Mouse (Mus musculus): ENCODE measurements around the gene Phf12. TPM values are rescaled to one million over a fixed set of nuclear protein-coding genes. Genes with fewer than 3 reads are reported as not detected.

Phf12 gene
- polyA plus RNA-seq, 1 experiment from 2014 or later = 13.6 TPM

GRCm38 (mm10) chr11:77975873-77976272, 6.7 kb upstream of the Phf12 start:
- ATAC-seq = no peak
- Histone ChIP-seq H3K36me3 (no peaks in the 10 kb centered on the region), H3K4me2 (no peak overlapping the region), H3K9ac (no peak overlapping the region), H3K4me3 (no peak overlapping the region), H3K27me3 (replicated peaks) (peaks cover 83% of the 10 kb centered on the region), H3K4me1 (peaks cover 8% of the 10 kb centered on the region), H3K27ac (no peak overlapping the region), H3K9me3 (replicated peaks) (no peaks in the 10 kb centered on the region)
- 23% methylated on average over 4 of the region's 4 CpGs for WGBS (ENCODE audit: insufficient replicate concordance)

- Histone ChIP-seq H3K4me2 (no peak overlapping the region), H3K36me3 (no peaks in the 10 kb centered on the region), H3K9me3 (replicated peaks) (no peaks in the 10 kb centered on the region), H3K9ac (no peak overlapping the region), H3K27ac (no peak overlapping the region), H3K4me3 (no peak overlapping the region), H3K4me1 (peaks cover 15% of the 10 kb centered on the region), H3K27me3 (replicated peaks) (peaks cover 61% of the 10 kb centered on the region)
- no peak for ATAC-seq
- WGBS (ENCODE audit: insufficient replicate concordance) = 59% methylated on average over 6 of the region's 6 CpGs
These were observed 4.4 kb upstream of the Phf12 start for GRCm38 (mm10) chr11:77978161-77978560.

GRCm38 (mm10) chr11:77979221-77979809, 3.2 kb upstream of the Phf12 start:
- Histone ChIP-seq H3K27ac (no peak overlapping the region), H3K9me3 (replicated peaks) (no peaks in the 10 kb centered on the region), H3K9ac (no peak overlapping the region), H3K4me1 (peaks cover 15% of the 10 kb centered on the region), H3K36me3 (no peaks in the 10 kb centered on the region), H3K4me3 (no peak overlapping the region), H3K4me2 (no peak overlapping the region), H3K27me3 (replicated peaks) (peaks cover 50% of the 10 kb centered on the region)
- 66% methylated on average over 8 of the region's 8 CpGs for WGBS (ENCODE audit: insufficient replicate concordance)
- ATAC-seq = no peak

GRCm38 (mm10) chr11:77980281-77981204, 2.0 kb upstream of the Phf12 start:
- 27% methylated on average over 11 of the region's 11 CpGs for WGBS (ENCODE audit: insufficient replicate concordance)
- peaks cover 4% of the 10 kb centered on the region for H3K36me3 ChIP-seq
- peaks cover 37% of the 10 kb centered on the region for H3K27me3 ChIP-seq (replicated peaks)
- no peak for ATAC-seq
- peaks cover 23% of the 10 kb centered on the region for H3K4me1 ChIP-seq
- H3K9ac ChIP-seq = no peak overlapping the region
- peak overlapping the region; percentile 100 for H3K4me3 ChIP-seq
- H3K4me2 ChIP-seq = peak overlapping the region; percentile 85
- H3K9me3 ChIP-seq (replicated peaks) = no peaks in the 10 kb centered on the region
- peak overlapping the region; percentile 34; the same call in 1 of the 2 replicates for H3K27ac ChIP-seq

- Histone ChIP-seq H3K9me3 (replicated peaks) (no peaks in the 10 kb centered on the region), H3K27me3 (replicated peaks) (peaks cover 25% of the 10 kb centered on the region), H3K36me3 (peaks cover 17% of the 10 kb centered on the region), H3K4me3 (peak overlapping the region; percentile 100), H3K27ac (peak overlapping the region; percentile 93), H3K4me2 (peak overlapping the region; percentile 85), H3K9ac (peak overlapping the region; percentile 57), H3K4me1 (peaks cover 34% of the 10 kb centered on the region)
- peak; percentile 86 for ATAC-seq
- WGBS (ENCODE audit: insufficient replicate concordance) = under 1% methylated on average over 29 of the region's 29 CpGs
These were observed 729 bp upstream of the Phf12 start for GRCm38 (mm10) chr11:77981609-77982440.

- 2% methylated on average over 23 of the region's 32 CpGs for WGBS (ENCODE audit: insufficient replicate concordance)
- peaks cover 9% of the 10 kb centered on the region for H3K27me3 ChIP-seq (replicated peaks)
- no peak for ATAC-seq
- H3K27ac ChIP-seq = peak overlapping the region; percentile 93
- H3K36me3 ChIP-seq = peaks cover 32% of the 10 kb centered on the region
- no peaks in the 10 kb centered on the region for H3K9me3 ChIP-seq (replicated peaks)
- H3K4me2 ChIP-seq = peak overlapping the region; percentile 85
- peak overlapping the region; percentile 100 for H3K9ac ChIP-seq
- H3K4me1 ChIP-seq = peaks cover 42% of the 10 kb centered on the region
- peak overlapping the region; percentile 100 for H3K4me3 ChIP-seq
These were observed 810 bp downstream of the Phf12 start for GRCm38 (mm10) chr11:77983191-77983936.

GRCm38 (mm10) chr11:77983937-77984835, 1.6 kb downstream of the Phf12 start:
- peak overlapping the region; percentile 100 for H3K4me3 ChIP-seq

GRCm38 (mm10) chr11:77984836-77985231, 2.3 kb downstream of the Phf12 start:
- Histone ChIP-seq H3K9ac (peak overlapping the region; percentile 100), H3K4me3 (peak overlapping the region; percentile 100), H3K4me2 (peak overlapping the region; percentile 85), H3K36me3 (peaks cover 45% of the 10 kb centered on the region), H3K4me1 (peaks cover 42% of the 10 kb centered on the region), H3K27ac (peak overlapping the region; percentile 93), H3K27me3 (replicated peaks) (no peaks in the 10 kb centered on the region), H3K9me3 (replicated peaks) (no peaks in the 10 kb centered on the region)
- 4% methylated on average over 13 of the region's 13 CpGs for WGBS (ENCODE audit: insufficient replicate concordance)
- ATAC-seq = no peak

More at GRCm38 (mm10) chr11:77983937-77984835, 1.6 kb downstream of the Phf12 start:
- 1% methylated on average over 63 of the region's 63 CpGs for WGBS (ENCODE audit: insufficient replicate concordance)
- peaks cover 42% of the 10 kb centered on the region for H3K4me1 ChIP-seq
- H3K27ac ChIP-seq = peak overlapping the region; percentile 93
- no peak; the same call in 1 of the 2 replicates for ATAC-seq
- H3K4me2 ChIP-seq = peak overlapping the region; percentile 85
- no peaks in the 10 kb centered on the region for H3K9me3 ChIP-seq (replicated peaks)
- peaks cover 40% of the 10 kb centered on the region for H3K36me3 ChIP-seq
- peak overlapping the region; percentile 100 for H3K9ac ChIP-seq
- 0 out of 2 replicates have a peak, but pooled peaks cover 3% of the 10 kb centered on the region for H3K27me3 ChIP-seq (replicated peaks)

- ATAC-seq = no peak
- Histone ChIP-seq H3K9ac (peak overlapping the region; percentile 100), H3K36me3 (peaks cover 52% of the 10 kb centered on the region), H3K4me3 (peak overlapping the region; percentile 100), H3K27me3 (replicated peaks) (no peaks in the 10 kb centered on the region), H3K9me3 (replicated peaks) (no peaks in the 10 kb centered on the region), H3K4me1 (peaks cover 36% of the 10 kb centered on the region), H3K4me2 (peak overlapping the region; percentile 85), H3K27ac (no peak overlapping the region)
- WGBS (ENCODE audit: insufficient replicate concordance) = 81% methylated on average over 3 of the region's 3 CpGs
These were observed 3.0 kb downstream of the Phf12 start for GRCm38 (mm10) chr11:77985541-77986065.

GRCm38 (mm10) chr11:77989071-77989690, 6.6 kb downstream of the Phf12 start:
- no peaks in the 10 kb centered on the region for H3K9me3 ChIP-seq (replicated peaks)
- peaks cover 87% of the 10 kb centered on the region for H3K36me3 ChIP-seq
- H3K4me2 ChIP-seq = no peak overlapping the region
- no peak overlapping the region for H3K9ac ChIP-seq
- H3K4me3 ChIP-seq = no peak overlapping the region
- peaks cover 27% of the 10 kb centered on the region for H3K4me1 ChIP-seq
- 88% methylated on average over 13 of the region's 13 CpGs for WGBS (ENCODE audit: insufficient replicate concordance)
- no peak for ATAC-seq
- H3K27ac ChIP-seq = no peak overlapping the region
- no peaks in the 10 kb centered on the region for H3K27me3 ChIP-seq (replicated peaks)
